8 mouse cellular contexts compared by ENCODE assay signal in the genomic region with DNA sequence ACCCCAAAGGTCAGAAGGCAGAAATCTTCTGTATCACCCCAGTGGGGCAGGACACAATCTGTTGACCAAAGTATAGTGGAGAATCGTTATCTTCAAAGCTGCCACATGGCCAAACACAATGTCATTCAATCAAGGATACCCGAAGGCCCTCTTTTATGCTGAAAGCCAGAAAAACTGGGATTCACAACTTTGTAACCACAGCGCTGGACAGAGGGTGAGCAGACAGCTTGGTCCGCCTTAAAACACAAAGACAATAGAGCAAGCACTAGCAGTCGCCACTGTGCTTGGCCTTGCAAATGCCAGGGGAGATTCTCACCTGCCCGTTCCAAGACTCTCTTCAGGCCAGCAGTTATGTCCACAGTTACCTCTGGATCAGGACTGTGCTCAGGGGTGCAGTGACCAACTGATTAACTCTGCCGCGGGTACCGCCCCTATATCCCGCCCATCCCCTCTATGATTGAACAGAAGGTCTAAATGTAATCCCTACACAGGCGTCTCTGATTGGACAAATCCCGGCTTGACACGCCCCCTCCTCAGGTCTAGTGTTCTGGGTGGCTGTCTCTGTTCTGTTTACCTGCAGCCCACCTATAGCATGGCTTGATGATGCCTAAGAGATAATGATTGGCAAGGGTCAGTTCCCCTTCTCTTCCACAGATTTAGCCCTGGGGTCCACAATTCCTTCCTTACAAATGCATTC. TPM values are rescaled to one million over a fixed set of nuclear protein-coding genes. Genes with fewer than 3 reads are reported as not detected.
DNase-seq lines count a peak whose midpoint lies in the region; ATAC-seq and TF ChIP-seq lines count a peak whose summit lies in the region.
"Not testable (repeated sequence)": the region's sequence is repeated elsewhere in the genome, so short reads cannot be mapped to it uniquely, and the experiment has no call there.

No protein-coding gene starts in this region.

- peak overlapping the region; percentile 34 for H3K4me3 ChIP-seq in hindbrain, embryonic 12.5 days
- not testable (repeated sequence) for H3K4me3 ChIP-seq in liver, adult 2 months (ENCODE audit: insufficient read depth, low read depth, low read length)
- H3K4me3 ChIP-seq in midbrain, embryonic 13.5 days (replicated peaks): peak overlapping the region; percentile 45

- peak overlapping the region; percentile 44 for H3K4me2 ChIP-seq in hindbrain, embryonic 12.5 days (replicated peaks)
- H3K4me2 ChIP-seq in midbrain, embryonic 13.5 days (replicated peaks): peak overlapping the region; percentile 52

- not testable (repeated sequence) for TF ChIP-seq CTCF in liver, adult 2 months (IDR thresholded peaks at IDR 0.05; ENCODE audit: low read depth, low read length)

- 0 out of 2 replicates have a peak overlapping the region, but pooled peaks have one; percentile 24 for H3K9ac ChIP-seq in hindbrain, embryonic 12.5 days
- not testable (repeated sequence) for H3K9ac ChIP-seq in liver, adult 2 months (ENCODE audit: low read depth, low read length)
- H3K9ac ChIP-seq in midbrain, embryonic 13.5 days (replicated peaks): peak overlapping the region; percentile 58

- WGBS in hindbrain, embryonic 12.5 days: 32% methylated on average over 13 of the region's 13 CpGs
- WGBS in liver, adult 2 months: 6% methylated on average over 13 of the region's 13 CpGs
- WGBS in midbrain, embryonic 13.5 days: 28% methylated on average over 13 of the region's 13 CpGs

- ATAC-seq in hindbrain, embryonic 12.5 days (ENCODE audit: low FRiP score): peak; percentile 99
- peak; percentile 100 for ATAC-seq in midbrain, embryonic 13.5 days

- not testable (repeated sequence) for H3K79me2 ChIP-seq in liver, adult 2 months (ENCODE audit: control insufficient read depth, insufficient read depth, low read length)

- H3K36me3 ChIP-seq in hindbrain, embryonic 12.5 days; liver, adult 2 months (ENCODE audit: control insufficient read depth, insufficient read depth, low read length); midbrain, embryonic 13.5 days: not testable (repeated sequence)

- peak; percentile 70 for DNase-seq in ES-CJ7 (ENCODE audit: low read depth, low spot score)
- DNase-seq in cerebellum, postnatal 10 days: peak; percentile 84 to 95
- peak; percentile 46 for DNase-seq in forelimb bud, embryonic 11.5 days (ENCODE audit: low read depth, low spot score)
- DNase-seq in layer of hippocampus, adult 18-20 months (ENCODE audit: low spot score in 2 of 2): peak; percentile 73 to 83
- peak; percentile 5 for DNase-seq in liver, adult 2 months (ENCODE audit: extremely low read depth, low read depth, low spot score)
- DNase-seq in right cerebral cortex, postnatal 36 days (ENCODE audit: low spot score in 2 of 2): peak; percentile 82 to 85

- H3K27ac ChIP-seq in hindbrain, embryonic 12.5 days; liver, adult 2 months (replicated peaks; ENCODE audit: insufficient read depth, low read depth, low read length); midbrain, embryonic 13.5 days: not testable (repeated sequence)

- not testable (repeated sequence) for H3K4me1 ChIP-seq in hindbrain, embryonic 12.5 days; liver, adult 2 months (ENCODE audit: control insufficient read depth, insufficient read depth, low read length); midbrain, embryonic 13.5 days (replicated peaks)

- H3K27me3 ChIP-seq in hindbrain, embryonic 12.5 days; liver, adult 2 months (ENCODE audit: control insufficient read depth, insufficient read depth, low read length); midbrain, embryonic 13.5 days: not testable (repeated sequence)

- not testable (repeated sequence) for H3K9me3 ChIP-seq in hindbrain, embryonic 12.5 days (replicated peaks); midbrain, embryonic 13.5 days

- TF ChIP-seq POLR2A in liver, adult 2 months (IDR thresholded peaks at IDR 0.05; ENCODE audit: extremely low read depth, insufficient read depth, low read length): not testable (repeated sequence)

RNA-seq across cellular contexts. Expression of a gene that starts 17.6 kb away (rescaled TPM):
- polyA plus RNA-seq in hindbrain, embryonic 12.5 days (2016; fragmentation: Nextera tagmentation; extraction: Ambion mirVana): 82.4 and 101 TPM in 2 replicates
- 10 to 100 TPM; 10.5 to 23.9 TPM for total RNA-seq in layer of hippocampus, adult 18-20 months (2021)
- 1.4 TPM in 1 of 2 replicates, not detected in the other for total RNA-seq in liver, adult 2 months (2014; rRNA removed)
- polyA plus RNA-seq in liver, adult 2 months (2012; rRNA removed): 0.51 TPM in 1 of 2 replicates, not detected in the other
- polyA plus RNA-seq in midbrain, embryonic 13.5 days (2015; fragmentation: Nextera tagmentation; extraction: Ambion mirVana): 84.4 and 99.7 TPM in 2 replicates

RNA-seq across cellular contexts. Expression of a gene that starts 18.9 kb away (rescaled TPM):
- 10.6 TPM in 2 replicates for polyA plus RNA-seq in hindbrain, embryonic 12.5 days (2016; fragmentation: Nextera tagmentation; extraction: Ambion mirVana)
- 1 to 10 TPM; 4.2 to 4.4 TPM for total RNA-seq in layer of hippocampus, adult 18-20 months (2021)
- 1.3 and 2.2 TPM in 2 replicates for total RNA-seq in liver, adult 2 months (2014; rRNA removed)
- polyA plus RNA-seq in liver, adult 2 months (2012; rRNA removed): 0.12 and 0.21 TPM in 2 replicates
- 6.8 and 11.3 TPM in 2 replicates for polyA plus RNA-seq in midbrain, embryonic 13.5 days (2015; fragmentation: Nextera tagmentation; extraction: Ambion mirVana)

RNA-seq across cellular contexts. Expression of a gene that starts 18.9 kb away (rescaled TPM):
- polyA plus RNA-seq in hindbrain, embryonic 12.5 days (2016; fragmentation: Nextera tagmentation; extraction: Ambion mirVana): 28.8 and 37.6 TPM in 2 replicates
- 1 to 10 TPM; 1.1 to 9.9 TPM for total RNA-seq in layer of hippocampus, adult 18-20 months (2021)
- total RNA-seq in liver, adult 2 months (2014; rRNA removed): 1.5 and 1.9 TPM in 2 replicates
- 0.43 and 0.68 TPM in 2 replicates for polyA plus RNA-seq in liver, adult 2 months (2012; rRNA removed)
- 32.7 and 36.1 TPM in 2 replicates for polyA plus RNA-seq in midbrain, embryonic 13.5 days (2015; fragmentation: Nextera tagmentation; extraction: Ambion mirVana)

RNA-seq across cellular contexts. Expression of a gene that starts 30.6 kb away (rescaled TPM):
- polyA plus RNA-seq in hindbrain, embryonic 12.5 days (2016; fragmentation: Nextera tagmentation; extraction: Ambion mirVana): not detected in 2 replicates
- total RNA-seq in layer of hippocampus, adult 18-20 months (2021): not detected
- total RNA-seq in liver, adult 2 months (2014; rRNA removed): not detected in 2 replicates
- not detected in 2 replicates for polyA plus RNA-seq in liver, adult 2 months (2012; rRNA removed)
- polyA plus RNA-seq in midbrain, embryonic 13.5 days (2015; fragmentation: Nextera tagmentation; extraction: Ambion mirVana): not detected in 2 replicates

RNA-seq across cellular contexts. Expression of a gene that starts 35.2 kb away (rescaled TPM):
- 136 and 137 TPM in 2 replicates for polyA plus RNA-seq in hindbrain, embryonic 12.5 days (2016; fragmentation: Nextera tagmentation; extraction: Ambion mirVana)
- 100 to 1,000 TPM; 267 to 271 TPM for total RNA-seq in layer of hippocampus, adult 18-20 months (2021)
- total RNA-seq in liver, adult 2 months (2014; rRNA removed): 0.20 TPM in 1 of 2 replicates, not detected in the other
- polyA plus RNA-seq in liver, adult 2 months (2012; rRNA removed): 0.04 TPM in 1 of 2 replicates, not detected in the other
- polyA plus RNA-seq in midbrain, embryonic 13.5 days (2015; fragmentation: Nextera tagmentation; extraction: Ambion mirVana): 234 and 245 TPM in 2 replicates

Comparison
In these comparisons a context has a peak if more than half of its experiments do, and no peak if none do; other contexts are left out.
1. DNase-seq: peak in every context shown above with its lines; median percentile 90 in cerebellum, postnatal 10 days; 84 in right cerebral cortex, postnatal 36 days; 78 in layer of hippocampus, adult 18-20 months; 70 in ES-CJ7; 46 in forelimb bud, embryonic 11.5 days; 5 in liver, adult 2 months.
2. RNA of a gene that starts 17.6 kb away (polyA plus RNA-seq): 84.4 to 99.7 TPM in midbrain, embryonic 13.5 days and 82.4 to 101 TPM in hindbrain, embryonic 12.5 days; 0.51 TPM in liver, adult 2 months; every median in the first group is over 10 times any median in the second.
3. RNA of a gene that starts 18.9 kb away (polyA plus RNA-seq): 32.7 to 36.1 TPM in midbrain, embryonic 13.5 days and 28.8 to 37.6 TPM in hindbrain, embryonic 12.5 days; 0.43 to 0.68 TPM in liver, adult 2 months; every median in the first group is over 10 times any median in the second.